Mouse (Mus musculus) CH12.LX (cell line): ENCODE measurements around the gene Plekhj1.

Experiments
- CHD2 ChIP-seq: IDR thresholded peaks from 2 replicates; pipeline ENCODE4 v1.6.1; 2011; ENCODE audit warnings: low read length, improper control_type of control experiment
- CTCF ChIP-seq, 2 experiments: IDR thresholded peaks in 1 of 2; conservative IDR thresholded peaks in 1 of 2; 2 replicates each; pipeline ENCODE4 v1.5.1; 2011 to 2012; ENCODE audit warnings: low read depth in 2 of 2, low read length in 2 of 2, improper control_type of control experiment in 1 of 2, inconsistent platforms in 1 of 2, mild to moderate bottlenecking in 1 of 2, moderate library complexity in 1 of 2
- ELF1 ChIP-seq: IDR thresholded peaks from 2 replicates; pipeline ENCODE4 v1.6.1; 2014; ENCODE audit warnings: low read depth, mild to moderate bottlenecking, inconsistent platforms, low read length, improper control_type of control experiment
- EP300 ChIP-seq: IDR thresholded peaks from 2 replicates; pipeline ENCODE4 v1.6.1; 2011; ENCODE audit warnings: low read length, improper control_type of control experiment
- SIN3A ChIP-seq: IDR thresholded peaks from 2 replicates; pipeline ENCODE4 v1.6.1; 2012; ENCODE audit warnings: low read length, improper control_type of control experiment, inconsistent platforms
- ZNF384 ChIP-seq: IDR thresholded peaks from 2 replicates; pipeline ENCODE4 v1.6.1; 2012; ENCODE audit warnings: low read depth, low read length, improper control_type of control experiment, inconsistent platforms

- TF ChIP-seq CTCF (conservative IDR thresholded peaks at IDR 0.05 in 1 of 2, IDR thresholded peaks at IDR 0.05 in 1 of 2; ENCODE audit: low read depth in 2 of 2, low read length in 2 of 2): peak in 1 of 2 experiments; percentile 75; a peak in 2 of 4 replicates
- peak; percentile 75 for TF ChIP-seq EP300
- peak; percentile 17; the same call in 1 of the 2 replicates for TF ChIP-seq ZNF384
- TF ChIP-seq ELF1: peak; percentile 52
- TF ChIP-seq SIN3A: peak; percentile 45; the same call in 1 of the 2 replicates
- peak; percentile 66 for TF ChIP-seq CHD2
Measured at GRCm38 (mm10) chr10:80751188-80751832, 47.1 kb downstream of the Plekhj1 start.
